Mouse (Mus musculus): ENCODE results near the gene Fam111a. TPM values are rescaled to one million over a fixed set of nuclear protein-coding genes. Genes with fewer than 3 reads are reported as not detected.

Fam111a gene
- total RNA-seq, 2 experiments from 2014 or later, result 1.9 to 2.1 TPM

- DNase-seq, result no peak
- intact Hi-C loops (cut with DNase I), result loop anchor here (5.0 to 10.0 kb wide), 3 partner anchors 136 to 196 kb away; partner anchors contain the start of genes Lpxn, Mpeg1 and Zfp91
These were observed 53.1 kb downstream of the Fam111a start for GRCm38 (mm10) chr19:12598674-12599073.

GRCm38 (mm10) chr19:12599674-12600073, 54.1 kb downstream of the Fam111a start, which contains the start of gene Gm4952:
TSS of gene Gm4952 (plus strand) at chr19:12599974.
- DNase-seq, result no peak
- intact Hi-C loops (cut with DNase I), result loop anchor here (5.0 to 10.0 kb wide), 3 partner anchors 137 to 195 kb away; partner anchors contain the start of genes Lpxn, Mpeg1 and Zfp91

GRCm38 (mm10) chr19:12600684-12601480, 55.3 kb downstream of the Fam111a start:
- DNase-seq, result no peak
- intact Hi-C loops (cut with DNase I), result no loop called here

- no peak for DNase-seq
- intact Hi-C loops (cut with DNase I), result no loop called here
These were observed 62.8 kb downstream of the Fam111a start for GRCm38 (mm10) chr19:12608336-12608735.

- intact Hi-C loops (cut with DNase I), result no loop called here
- no peak for DNase-seq
These were observed 68.1 kb downstream of the Fam111a start for GRCm38 (mm10) chr19:12613646-12614045.

- intact Hi-C loops (cut with DNase I), result no loop called here
- DNase-seq, result no peak
These were observed 87.6 kb downstream of the Fam111a start, which contains the start of gene Glyat for GRCm38 (mm10) chr19:12633176-12633575. TSS of gene Glyat (plus strand) at chr19:12633308.

GRCm38 (mm10) chr19:12634259-12634658, 88.7 kb downstream of the Fam111a start:
- no peak for DNase-seq
- intact Hi-C loops (cut with DNase I), result no loop called here

GRCm38 (mm10) chr19:12634963-12635362, 89.4 kb downstream of the Fam111a start:
- intact Hi-C loops (cut with DNase I), result no loop called here

GRCm38 (mm10) chr19:12636863-12637262, 91.3 kb downstream of the Fam111a start:
- DNase-seq, result no peak
- intact Hi-C loops (cut with DNase I), result no loop called here

More at GRCm38 (mm10) chr19:12634963-12635362, 89.4 kb downstream of the Fam111a start:
- no peak for DNase-seq

GRCm38 (mm10) chr19:12638049-12638448, 92.5 kb downstream of the Fam111a start:
- intact Hi-C loops (cut with DNase I), result no loop called here

More at GRCm38 (mm10) chr19:12638049-12638448, 92.5 kb downstream of the Fam111a start:
- no peak for DNase-seq

Other genes starting within 250 kb of the Fam111a start
- gene Olfr1436, start 246.6 kb upstream of the Fam111a start, total RNA-seq (2021), result not detected
- not detected for gene Olfr1437, start 220.6 kb upstream of the Fam111a start, total RNA-seq (2021)
- gene Olfr1438-ps1, start 209.8 kb upstream of the Fam111a start, total RNA-seq (2021), result not detected
- gene Olfr1440, start 158.5 kb upstream of the Fam111a start, total RNA-seq (2021), result not detected
- gene Olfr1441, start 128.3 kb upstream of the Fam111a start, total RNA-seq (2021), result not detected
- not detected for gene Pfpl, start 117.8 kb upstream of the Fam111a start, total RNA-seq (2021)
- 1 to 10 TPM; 1.1 to 2.7 TPM for gene Mpeg1, start 85.0 kb upstream of the Fam111a start, total RNA-seq (2021)
- 1 to 10 TPM; 5.2 to 5.3 TPM for gene Dtx4, start 44.3 kb upstream of the Fam111a start, total RNA-seq (2021)
- not detected for gene Gm4952, start 54.2 kb downstream of the Fam111a start, total RNA-seq (2021)
- gene Glyat, start 87.6 kb downstream of the Fam111a start, total RNA-seq (2021), result not detected
- gene Olfr1442, start 124.7 kb downstream of the Fam111a start, total RNA-seq (2021), result not detected
- gene Olfr1443, start 132.4 kb downstream of the Fam111a start, total RNA-seq (2021), result not detected
- gene Keg1, start 150.0 kb downstream of the Fam111a start, total RNA-seq (2021), result not detected
- gene Cntf, start 219.9 kb downstream of the Fam111a start, total RNA-seq (2021), result 1 to 10 TPM; 1.5 to 3.4 TPM